Comparison of ENCODE assay signal across 9 mouse cellular contexts in genomic region chr3:30647440-30648090, GRCm38 (mm10). TPM values are rescaled to one million over a fixed set of nuclear protein-coding genes. Genes with fewer than 3 reads are reported as not detected.
A peak's percentile ranks its signal among the peaks of the same experiment; 100 is the strongest.
DNase-seq lines count a peak whose midpoint lies in the region; ATAC-seq lines count a peak whose summit lies in the region.
"Had no signal": no experiment of that assay in that cellular context is flagged by ENCODE, and none has a peak within 500 bp of the region (broad histone marks: within the 10 kb centered on the region; RNA-seq: fewer than 3 reads in every experiment).

Lrrc34 (minus strand) TSS chr3:30647869.

- peaks cover 12% of the 10 kb centered on the region for H3K4me1 ChIP-seq in forebrain, embryonic 16.5 days (replicated peaks; ENCODE audit: control insufficient read depth, insufficient read depth, low read length)
- peaks cover 6% of the 10 kb centered on the region; the same call in 1 of the 2 replicates for H3K4me1 ChIP-seq in liver, embryonic 13.5 days (replicated peaks)

- H3K9me3 ChIP-seq in forebrain, embryonic 16.5 days (ENCODE audit: control insufficient read depth, low read length) = no peaks in the 10 kb centered on the region
- H3K9me3 ChIP-seq in liver, embryonic 13.5 days (replicated peaks) = no peaks in the 10 kb centered on the region

- H3K27me3 ChIP-seq in forebrain, embryonic 16.5 days (replicated peaks; ENCODE audit: control insufficient read depth, insufficient read depth, low read length) = peaks cover 9% of the 10 kb centered on the region
- H3K27me3 ChIP-seq in liver, embryonic 13.5 days = peaks cover 50% of the 10 kb centered on the region

- WGBS in forebrain, embryonic 16.5 days = 3% methylated on average over 25 of the region's 25 CpGs
- WGBS in liver, embryonic 13.5 days (ENCODE audit: insufficient replicate concordance) = 2% methylated on average over 25 of the region's 25 CpGs

- peak; percentile 89 for ATAC-seq in forebrain, embryonic 16.5 days
- peak; percentile 70 for ATAC-seq in liver, embryonic 13.5 days (ENCODE audit: low read depth)
- peak; percentile 80 for ATAC-seq in monocyte, adult 5-6 weeks (replicated peaks; ENCODE audit: insufficient number of reproducible peaks, low FRiP score, low TSS enrichment, poor library complexity, severe bottlenecking)

- H3K4me2 ChIP-seq in forebrain, embryonic 16.5 days (ENCODE audit: low read length) = peak within 1 kb of the TSS; percentile 52
- peak within 1 kb of the TSS; percentile 59 for H3K4me2 ChIP-seq in liver, embryonic 13.5 days

- H3K36me3 ChIP-seq in forebrain, embryonic 16.5 days (ENCODE audit: control insufficient read depth, insufficient read depth) = no peaks in the 10 kb centered on the region
- H3K36me3 ChIP-seq in liver, embryonic 13.5 days = no peaks in the 10 kb centered on the region

- H3K9ac ChIP-seq in forebrain, embryonic 16.5 days (replicated peaks; ENCODE audit: low read depth, low read length) = peak within 1 kb of the TSS; percentile 24; the same call in 1 of the 2 replicates
- H3K9ac ChIP-seq in liver, embryonic 13.5 days = no peak within 1 kb of the TSS; the same call in 1 of the 2 replicates

- DNase-seq in cerebellum, postnatal 14 days = peak; percentile 27 to 42
- DNase-seq in cerebellum, adult 11 months = no peak
- DNase-seq in WW6 (ENCODE audit: low read depth, low spot score) = peak; percentile 80
- peak; percentile 15 for DNase-seq in induced T-regulatory cell, adult 2 months (ENCODE audit: low read depth)
- peak; percentile 9 for DNase-seq in liver, embryonic 13.5 days
- DNase-seq in cerebellum, adult 9-11 months = no peak

- H3K4me3 ChIP-seq in forebrain, embryonic 16.5 days (replicated peaks; ENCODE audit: low read length) = peak within 1 kb of the TSS; percentile 28
- H3K4me3 ChIP-seq in liver, embryonic 13.5 days (replicated peaks) = peak within 1 kb of the TSS; percentile 35

- H3K27ac ChIP-seq in forebrain, embryonic 16.5 days (ENCODE audit: low read length) = no peak within 1 kb of the TSS
- H3K27ac ChIP-seq in liver, embryonic 13.5 days = no peak within 1 kb of the TSS

RNA-seq across cellular contexts. Expression of gene Lrrc34, which starts in this region (rescaled TPM):
- 0.83 and 0.86 TPM in 2 replicates for polyA plus RNA-seq in forebrain, embryonic 16.5 days (2015; fragmentation: Nextera tagmentation; extraction: Ambion mirVana)
- polyA plus RNA-seq in liver, embryonic 13.5 days (2015; fragmentation: Nextera tagmentation; extraction: Ambion mirVana) = 0.13 and 0.16 TPM in 2 replicates
- not detected in 3 replicates for total RNA-seq in monocyte, adult 5-6 weeks (2017)
- polyA plus RNA-seq: C2C12 had no signal

Comparison
In these comparisons a context has a peak if more than half of its experiments do, and no peak if none do; other contexts are left out.
1. DNase-seq: peak in cerebellum, postnatal 14 days (2 of 2), WW6 (single experiment) and induced T-regulatory cell, adult 2 months (single experiment); none in cerebellum, adult 11 months (single experiment) and cerebellum, adult 9-11 months (single experiment).
2. Peak in ATAC-seq, H3K4me3 ChIP-seq, H3K9ac ChIP-seq and H3K4me2 ChIP-seq in forebrain, embryonic 16.5 days; RNA of the gene not detected or under 1 TPM.
3. Peak in DNase-seq, ATAC-seq, H3K4me3 ChIP-seq and H3K4me2 ChIP-seq in liver, embryonic 13.5 days; RNA of the gene not detected or under 1 TPM.
4. Peak in ATAC-seq in monocyte, adult 5-6 weeks; RNA of the gene not detected or under 1 TPM.
5. Peak in every context shown above with its lines, with median percentiles within 50 percentile points of each other: ATAC-seq.